13 mouse cellular contexts compared by ENCODE assay signal in the genomic region with DNA sequence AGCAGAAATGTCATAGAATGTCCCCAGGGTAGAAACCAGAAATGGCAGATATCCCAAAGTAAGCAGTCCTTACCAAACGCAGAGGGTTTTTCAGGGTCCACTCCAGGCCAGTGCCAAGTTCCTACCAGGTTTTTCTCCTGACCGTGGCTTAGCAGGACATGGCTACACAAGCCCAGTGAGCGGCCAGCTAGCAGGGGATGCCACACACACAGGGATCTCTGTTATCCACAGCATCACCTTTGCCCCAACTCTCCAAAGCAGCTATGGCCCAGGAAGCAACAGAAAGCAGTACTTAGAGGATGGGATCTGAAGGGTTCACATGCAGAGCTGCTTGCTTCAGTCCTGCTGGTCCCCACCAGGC.
A peak's percentile ranks its signal among the peaks of the same experiment; 100 is the strongest.
DNase-seq lines count a peak whose midpoint lies in the region; ATAC-seq and TF ChIP-seq lines count a peak whose summit lies in the region.
"Had no signal": no experiment of that assay in that cellular context is flagged by ENCODE, and none has a peak within 500 bp of the region (broad histone marks: within the 10 kb centered on the region; RNA-seq: fewer than 3 reads in every experiment).

No protein-coding gene starts in this region.

- no peak for ATAC-seq in intestine, embryonic 15.5 days
- ATAC-seq in intestine, postnatal 0 days, result no peak
- no peak; the same call in 1 of the 2 replicates for ATAC-seq in neural tube, embryonic 11.5 days (ENCODE audit: insufficient read depth, low FRiP score, low TSS enrichment)
- ATAC-seq: Patski had no signal

- no peak for TF ChIP-seq POLR2A in lung, adult 2 months (IDR thresholded peaks at IDR 0.05; ENCODE audit: borderline replicate concordance, extremely low read depth, low read depth, low read length)

- H3K27me3 ChIP-seq in intestine, embryonic 15.5 days (replicated peaks), result no peaks in the 10 kb centered on the region
- no peaks in the 10 kb centered on the region for H3K27me3 ChIP-seq in intestine, postnatal 0 days (replicated peaks; ENCODE audit: control insufficient read depth, insufficient read depth, low read length)
- H3K27me3 ChIP-seq in neural tube, embryonic 11.5 days (ENCODE audit: control insufficient read depth, insufficient read depth, low read length), result no peaks in the 10 kb centered on the region
- H3K27me3 ChIP-seq: heart, embryonic 12.5 days; lung, embryonic 15.5 days; midbrain, embryonic 12.5 days; Patski had no signal

- 58% methylated on average over 3 of the region's 3 CpGs for WGBS in intestine, embryonic 15.5 days
- WGBS in intestine, postnatal 0 days, result 66% methylated on average over 3 of the region's 3 CpGs
- WGBS in neural tube, embryonic 11.5 days, result 29% methylated on average over 3 of the region's 3 CpGs
- 36% methylated on average over 3 of the region's 3 CpGs for WGBS in lung, adult 2 months

- H3K27ac ChIP-seq in intestine, embryonic 15.5 days, result peak overlapping the region; percentile 44
- no peak overlapping the region for H3K27ac ChIP-seq in intestine, postnatal 0 days (ENCODE audit: low read depth, low read length)
- H3K27ac ChIP-seq in neural tube, embryonic 11.5 days (ENCODE audit: low read depth, low read length), result peak overlapping the region; percentile 61
- H3K27ac ChIP-seq: lung, embryonic 15.5 days; midbrain, embryonic 12.5 days had no signal

- no peak overlapping the region for H3K4me3 ChIP-seq in intestine, embryonic 15.5 days (replicated peaks)
- H3K4me3 ChIP-seq in intestine, postnatal 0 days (ENCODE audit: low read depth, low read length), result no peak overlapping the region
- no peak overlapping the region for H3K4me3 ChIP-seq in neural tube, embryonic 11.5 days (ENCODE audit: low read depth, low read length)
- H3K4me3 ChIP-seq in lung, adult 2 months (replicated peaks; ENCODE audit: extremely low read depth, low read depth, low read length), result no peak overlapping the region
- H3K4me3 ChIP-seq: heart, embryonic 12.5 days; lung, embryonic 15.5 days; midbrain, embryonic 12.5 days had no signal

- H3K4me2 ChIP-seq in intestine, embryonic 15.5 days (replicated peaks), result no peak overlapping the region
- H3K4me2 ChIP-seq in intestine, postnatal 0 days (replicated peaks; ENCODE audit: low read depth), result no peak overlapping the region
- no peak overlapping the region for H3K4me2 ChIP-seq in neural tube, embryonic 11.5 days (ENCODE audit: low read depth)
- H3K4me2 ChIP-seq: heart, embryonic 12.5 days; lung, embryonic 15.5 days; midbrain, embryonic 12.5 days had no signal

- H3K9ac ChIP-seq in intestine, embryonic 15.5 days, result no peak overlapping the region
- H3K9ac ChIP-seq in intestine, postnatal 0 days (ENCODE audit: low read depth, low read length), result no peak overlapping the region
- H3K9ac ChIP-seq in neural tube, embryonic 11.5 days (ENCODE audit: low read length), result no peak overlapping the region
- H3K9ac ChIP-seq: heart, embryonic 12.5 days; lung, embryonic 15.5 days; midbrain, embryonic 12.5 days had no signal

- peak; percentile 62 for DNase-seq in cerebellum, adult 9-10 months
- DNase-seq in cerebellum, adult 8-10 months, result no peak
- peak; percentile 43 to 48 for DNase-seq in cerebellum, postnatal 14 days
- DNase-seq in neural tube, embryonic 11.5 days (ENCODE audit: low spot score), result no peak
- no peak for DNase-seq in lung, adult 2 months
- no peak for DNase-seq in thymus, postnatal 4 days
- DNase-seq: kidney, adult 11 months had no signal

- H3K9me3 ChIP-seq in intestine, embryonic 15.5 days, result no peaks in the 10 kb centered on the region
- H3K9me3 ChIP-seq in intestine, postnatal 0 days (ENCODE audit: control insufficient read depth), result no peaks in the 10 kb centered on the region
- H3K9me3 ChIP-seq in neural tube, embryonic 11.5 days (ENCODE audit: control insufficient read depth, low read length), result no peaks in the 10 kb centered on the region
- H3K9me3 ChIP-seq: heart, embryonic 12.5 days; lung, embryonic 15.5 days; midbrain, embryonic 12.5 days had no signal

- peaks cover 30% of the 10 kb centered on the region for H3K4me1 ChIP-seq in intestine, embryonic 15.5 days (replicated peaks)
- H3K4me1 ChIP-seq in intestine, postnatal 0 days (replicated peaks; ENCODE audit: control insufficient read depth, insufficient read depth, low read length), result peaks cover 8% of the 10 kb centered on the region; the same call in 1 of the 2 replicates
- H3K4me1 ChIP-seq in neural tube, embryonic 11.5 days (ENCODE audit: control insufficient read depth, insufficient read depth, low read length), result peaks cover 32% of the 10 kb centered on the region
- H3K4me1 ChIP-seq in lung, adult 2 months (ENCODE audit: control insufficient read depth, insufficient read depth, low read length), result peaks cover 6% of the 10 kb centered on the region

- no peak for TF ChIP-seq CTCF in intestine, postnatal 0 days (IDR thresholded peaks at IDR 0.05; ENCODE audit: low read depth)
- TF ChIP-seq CTCF in lung, adult 2 months (IDR thresholded peaks at IDR 0.05; ENCODE audit: insufficient read depth, low read length), result no peak

- H3K36me3 ChIP-seq in intestine, embryonic 15.5 days, result peaks cover 18% of the 10 kb centered on the region
- peaks cover 51% of the 10 kb centered on the region for H3K36me3 ChIP-seq in intestine, postnatal 0 days (ENCODE audit: control insufficient read depth, insufficient read depth)
- H3K36me3 ChIP-seq in neural tube, embryonic 11.5 days (ENCODE audit: control insufficient read depth, insufficient read depth, low read length), result peaks cover 5% of the 10 kb centered on the region

Comparison
In these comparisons a context has a peak if more than half of its experiments do, and no peak if none do; other contexts are left out.
1. DNase-seq: peak in cerebellum, adult 9-10 months (single experiment) and cerebellum, postnatal 14 days (2 of 2); none in cerebellum, adult 8-10 months (single experiment), neural tube, embryonic 11.5 days (single experiment), lung, adult 2 months (single experiment) and thymus, postnatal 4 days (single experiment).